Mouse (Mus musculus): ENCODE data around the gene Nid1. TPM values are rescaled to one million over a fixed set of nuclear protein-coding genes. Genes with fewer than 3 reads are reported as not detected.
"Not testable (repeated sequence)": the region's sequence is repeated elsewhere in the genome, so short reads cannot be mapped to it uniquely, and the experiment has no call there.

Nid1 gene
- polyA plus RNA-seq, 1 experiment from 2014 or later = 32.4 TPM

DNA sequence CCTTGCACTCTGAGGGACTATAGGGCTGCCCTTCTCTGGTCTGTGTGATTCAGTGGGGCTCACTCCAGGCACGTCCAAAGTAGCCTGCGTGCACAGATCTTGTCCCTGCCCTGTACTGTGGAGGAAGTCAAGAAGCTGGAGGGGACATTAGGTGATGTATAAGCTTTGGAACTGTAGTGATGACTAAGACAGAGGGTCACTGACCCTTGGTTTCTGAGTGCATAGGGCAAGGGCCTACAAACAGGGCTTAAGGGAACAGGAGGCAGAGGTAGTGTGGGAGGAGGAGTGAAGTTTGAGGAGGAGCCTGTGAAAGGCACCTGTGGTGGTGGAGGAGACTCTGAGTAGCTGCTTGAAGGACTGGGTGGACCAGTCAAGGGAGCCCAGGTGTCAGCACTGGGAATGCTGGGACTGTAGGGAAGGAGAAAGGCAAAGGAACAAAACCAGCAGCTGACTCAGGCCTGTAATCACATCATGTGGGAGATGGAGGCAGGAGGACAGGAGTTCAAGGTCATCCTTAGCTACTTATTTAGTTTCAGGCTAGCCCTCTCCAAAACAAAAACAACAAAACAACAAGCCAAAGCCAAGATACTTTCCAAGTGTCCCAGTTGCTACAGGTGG lies 23.3 kb downstream of the Nid1 start:
- H3K36me3 ChIP-seq (replicated peaks) = no peaks in the 10 kb centered on the region
- no peaks in the 10 kb centered on the region for H3K9me3 ChIP-seq
- no peaks in the 10 kb centered on the region for H3K4me1 ChIP-seq
- H3K27ac ChIP-seq = no peak overlapping the region
- no peaks in the 10 kb centered on the region for H3K27me3 ChIP-seq
- H3K4me2 ChIP-seq = no peak overlapping the region
- no peak overlapping the region for H3K4me3 ChIP-seq (replicated peaks)
- H3K9ac ChIP-seq = no peak overlapping the region
- 93% methylated on average over 2 of the region's 2 CpGs for WGBS
- no peak for ATAC-seq (ENCODE audit: low FRiP score)

DNA sequence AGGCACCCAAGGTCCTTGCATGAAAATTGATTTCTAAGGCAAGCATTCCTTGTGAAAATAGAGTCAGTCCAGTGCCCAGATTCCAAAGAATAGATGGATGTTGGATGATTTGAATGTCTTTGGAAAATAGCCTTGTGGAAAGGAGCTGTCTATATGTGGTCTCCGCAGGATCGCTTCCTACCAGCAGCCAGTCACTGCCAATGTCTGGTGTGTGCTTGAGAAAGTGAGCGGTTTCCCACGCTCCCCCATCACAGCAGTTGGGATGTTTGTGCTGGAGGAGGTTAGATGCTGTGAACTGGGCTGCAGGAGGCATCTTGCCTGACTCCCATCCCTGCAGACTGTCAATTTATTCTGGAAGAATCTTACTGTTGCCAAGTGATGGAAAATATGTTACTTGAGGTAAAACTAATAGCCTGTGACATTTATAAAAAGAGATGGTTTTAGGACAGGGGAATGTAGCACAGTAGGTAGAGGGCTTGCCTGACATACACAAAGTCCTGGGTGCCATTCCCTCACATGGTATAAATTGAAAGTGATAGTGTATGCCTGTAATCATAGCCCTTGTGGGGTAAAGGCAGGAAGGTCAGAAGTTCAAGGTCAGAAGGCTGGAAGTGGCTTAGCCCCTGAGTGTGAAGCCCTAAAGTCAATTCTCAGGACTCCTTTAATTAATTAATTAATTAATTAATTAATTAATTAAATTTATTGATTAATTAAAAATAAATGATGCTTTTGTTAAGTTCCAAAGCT lies 24.3 kb downstream of the Nid1 start:
- no peak overlapping the region for H3K4me3 ChIP-seq (replicated peaks)
- no peak overlapping the region for H3K9ac ChIP-seq
- no peak overlapping the region for H3K4me2 ChIP-seq
- H3K27ac ChIP-seq = no peak overlapping the region
- no peaks in the 10 kb centered on the region for H3K9me3 ChIP-seq
- H3K36me3 ChIP-seq (replicated peaks) = no peaks in the 10 kb centered on the region
- H3K4me1 ChIP-seq = no peaks in the 10 kb centered on the region
- no peaks in the 10 kb centered on the region for H3K27me3 ChIP-seq
- no peak for ATAC-seq (ENCODE audit: low FRiP score)
- WGBS = 81% methylated on average over 4 of the region's 4 CpGs

GRCm38 (mm10) chr13:13463949-13464348 lies 26.6 kb downstream of the Nid1 start:
- 94% methylated on average over 3 of the region's 3 CpGs for WGBS
- Histone ChIP-seq H3K4me3 (replicated peaks) (no peak overlapping the region), H3K4me1 (no peaks in the 10 kb centered on the region), H3K27ac (no peak overlapping the region), H3K9me3 (no peaks in the 10 kb centered on the region), H3K4me2 (no peak overlapping the region), H3K27me3 (no peaks in the 10 kb centered on the region), H3K9ac (no peak overlapping the region), H3K36me3 (replicated peaks) (no peaks in the 10 kb centered on the region)
- no peak for ATAC-seq (ENCODE audit: low FRiP score)

DNA sequence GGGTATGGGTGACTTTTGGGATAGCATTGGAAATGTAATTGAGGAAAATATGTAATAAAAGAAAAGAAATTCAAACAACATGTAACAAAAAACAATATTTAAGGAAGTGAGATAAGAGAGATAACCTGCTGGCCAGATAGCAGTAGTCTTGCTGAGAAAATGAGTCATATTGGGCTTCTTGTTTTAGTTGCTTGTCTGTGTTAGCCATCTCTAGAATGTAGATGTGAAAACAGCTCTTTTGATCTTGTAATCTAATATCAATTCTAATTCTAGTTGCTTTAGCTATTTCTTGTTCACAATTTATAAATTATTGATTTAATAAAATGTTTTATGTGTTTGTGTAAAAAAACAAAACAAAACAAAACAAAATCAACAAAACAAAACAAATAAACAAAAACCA lies 29.9 kb downstream of the Nid1 start:
- H3K36me3 ChIP-seq (replicated peaks); H3K27me3 ChIP-seq; H3K4me2 ChIP-seq; H3K4me3 ChIP-seq (replicated peaks); H3K27ac ChIP-seq; H3K4me1 ChIP-seq; ATAC-seq (ENCODE audit: low FRiP score); H3K9me3 ChIP-seq; H3K9ac ChIP-seq: not testable (repeated sequence)

- no peaks in the 10 kb centered on the region for H3K9me3 ChIP-seq
- no peak overlapping the region for H3K9ac ChIP-seq
- 82% methylated on average over 4 of the region's 4 CpGs for WGBS
- no peak for ATAC-seq (ENCODE audit: low FRiP score)
- no peaks in the 10 kb centered on the region for H3K4me1 ChIP-seq
- no peaks in the 10 kb centered on the region for H3K27me3 ChIP-seq
- no peak overlapping the region for H3K27ac ChIP-seq
- H3K36me3 ChIP-seq (replicated peaks) = no peaks in the 10 kb centered on the region
- H3K4me3 ChIP-seq (replicated peaks) = no peak overlapping the region
- no peak overlapping the region for H3K4me2 ChIP-seq
These were observed 31.2 kb downstream of the Nid1 start for GRCm38 (mm10) chr13:13468513-13468912.

GRCm38 (mm10) chr13:13471334-13471757 lies 34.0 kb downstream of the Nid1 start:
- Histone ChIP-seq H3K4me2 (no peak overlapping the region), H3K4me1 (no peaks in the 10 kb centered on the region), H3K27me3 (no peaks in the 10 kb centered on the region), H3K36me3 (replicated peaks) (no peaks in the 10 kb centered on the region), H3K9me3 (no peaks in the 10 kb centered on the region), H3K27ac (no peak overlapping the region), H3K4me3 (replicated peaks) (no peak overlapping the region), H3K9ac (no peak overlapping the region)
- 86% methylated on average over 3 of the region's 3 CpGs for WGBS
- ATAC-seq (ENCODE audit: low FRiP score) = no peak

- H3K36me3 ChIP-seq (replicated peaks); H3K9ac ChIP-seq; H3K4me1 ChIP-seq; H3K4me3 ChIP-seq (replicated peaks); H3K27ac ChIP-seq; ATAC-seq (ENCODE audit: low FRiP score); H3K4me2 ChIP-seq; H3K9me3 ChIP-seq; H3K27me3 ChIP-seq: not testable (repeated sequence)
- WGBS = 75% methylated on average over 3 of the region's 3 CpGs
These were observed 37.1 kb downstream of the Nid1 start for GRCm38 (mm10) chr13:13474464-13474863.

GRCm38 (mm10) chr13:13474991-13475390 lies 37.6 kb downstream of the Nid1 start:
- 56% methylated on average over 2 of the region's 2 CpGs for WGBS

DNA sequence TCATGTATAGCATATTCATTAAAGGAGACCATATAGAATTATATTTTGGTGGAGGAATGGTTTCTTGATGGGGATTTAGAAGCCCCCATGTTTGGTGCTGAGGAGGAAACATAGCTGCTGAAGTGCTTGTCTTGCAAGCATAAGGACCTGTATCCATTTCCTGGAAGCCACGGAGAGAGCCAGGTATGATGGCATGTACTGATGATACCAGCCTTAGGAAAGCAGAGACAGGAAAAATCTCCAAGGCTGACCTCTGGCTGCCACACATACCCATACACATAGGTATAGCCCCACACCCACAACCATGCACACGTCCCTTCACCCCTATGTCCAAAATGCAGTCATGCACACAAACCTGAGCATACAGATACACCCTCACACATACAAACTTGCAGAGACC lies 39.2 kb downstream of the Nid1 start:
- H3K9me3 ChIP-seq = no peaks in the 10 kb centered on the region
- no peak overlapping the region for H3K9ac ChIP-seq
- no peaks in the 10 kb centered on the region for H3K36me3 ChIP-seq (replicated peaks)
- no peak for ATAC-seq (ENCODE audit: low FRiP score)
- H3K27me3 ChIP-seq = no peaks in the 10 kb centered on the region
- H3K4me1 ChIP-seq = peaks cover 5% of the 10 kb centered on the region
- no peak overlapping the region for H3K4me2 ChIP-seq
- no peak overlapping the region for H3K4me3 ChIP-seq (replicated peaks)
- H3K27ac ChIP-seq = no peak overlapping the region
- WGBS = 82% methylated on average over 2 of the region's 2 CpGs

More at GRCm38 (mm10) chr13:13474991-13475390, 37.6 kb downstream of the Nid1 start:
- no peaks in the 10 kb centered on the region for H3K36me3 ChIP-seq (replicated peaks)
- no peak overlapping the region for H3K9ac ChIP-seq
- no peaks in the 10 kb centered on the region for H3K9me3 ChIP-seq
- ATAC-seq (ENCODE audit: low FRiP score) = no peak
- H3K4me3 ChIP-seq (replicated peaks) = no peak overlapping the region
- H3K27ac ChIP-seq = no peak overlapping the region
- H3K27me3 ChIP-seq = no peaks in the 10 kb centered on the region
- no peak overlapping the region for H3K4me2 ChIP-seq
- H3K4me1 ChIP-seq = no peaks in the 10 kb centered on the region

GRCm38 (mm10) chr13:13477046-13477445 lies 39.7 kb downstream of the Nid1 start:
- no peaks in the 10 kb centered on the region for H3K36me3 ChIP-seq (replicated peaks)

DNA sequence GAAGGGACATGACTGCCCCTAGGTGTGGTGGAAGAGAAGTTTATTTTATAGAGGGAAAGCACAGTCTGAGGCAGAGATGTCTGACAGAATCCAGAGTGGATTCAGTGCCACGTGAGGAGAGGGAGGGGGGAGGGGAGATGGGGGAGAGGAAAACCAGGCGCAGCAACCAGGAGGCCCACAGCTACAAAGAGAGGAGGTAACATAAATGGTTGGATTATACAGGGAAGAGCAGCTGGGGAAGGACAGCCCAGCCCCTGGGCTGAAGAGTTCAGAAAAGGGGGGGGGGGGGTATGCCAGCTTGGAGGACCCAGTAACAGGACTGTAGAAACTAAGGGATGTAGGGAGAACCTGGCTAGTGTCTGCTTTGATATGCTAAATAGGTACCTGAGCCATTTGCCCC lies 42.6 kb downstream of the Nid1 start:
- Histone ChIP-seq H3K27ac (no peak overlapping the region), H3K36me3 (replicated peaks) (no peaks in the 10 kb centered on the region), H3K27me3 (no peaks in the 10 kb centered on the region), H3K4me1 (peaks cover 16% of the 10 kb centered on the region), H3K4me3 (replicated peaks) (no peak overlapping the region), H3K4me2 (no peak overlapping the region), H3K9me3 (no peaks in the 10 kb centered on the region), H3K9ac (no peak overlapping the region)
- 18% methylated on average over 2 of the region's 2 CpGs for WGBS
- 0 out of 2 replicates have a peak, but pooled peaks have one; percentile 5 for ATAC-seq (ENCODE audit: low FRiP score)

More at GRCm38 (mm10) chr13:13477046-13477445, 39.7 kb downstream of the Nid1 start:
- H3K9ac ChIP-seq = no peak overlapping the region
- WGBS = 90% methylated on average over 2 of the region's 2 CpGs
- H3K27ac ChIP-seq = no peak overlapping the region
- no peaks in the 10 kb centered on the region for H3K9me3 ChIP-seq
- H3K4me3 ChIP-seq (replicated peaks) = no peak overlapping the region
- H3K4me1 ChIP-seq = peaks cover 6% of the 10 kb centered on the region
- H3K4me2 ChIP-seq = no peak overlapping the region
- ATAC-seq (ENCODE audit: low FRiP score) = no peak
- H3K27me3 ChIP-seq = no peaks in the 10 kb centered on the region

DNA sequence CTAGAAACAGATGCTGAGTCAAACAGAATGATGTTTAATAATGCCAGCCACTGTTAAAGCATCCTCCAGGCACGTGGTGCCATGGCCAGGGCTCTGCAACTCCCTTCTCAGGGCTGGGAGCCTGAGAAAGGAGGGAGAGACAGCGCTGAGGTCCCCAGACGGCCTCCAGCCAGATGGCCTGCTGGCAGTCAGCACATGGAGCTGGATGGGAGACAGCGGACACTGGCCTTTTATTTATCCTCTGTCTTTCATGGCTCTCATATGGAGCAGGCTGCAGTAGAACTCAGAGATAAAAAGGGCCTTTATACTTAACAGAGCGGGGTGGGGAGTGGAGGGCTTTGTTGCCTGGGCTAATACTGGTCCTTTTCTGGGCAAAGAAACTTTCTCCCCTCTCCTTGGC lies 43.7 kb downstream of the Nid1 start:
- Histone ChIP-seq H3K9me3 (no peaks in the 10 kb centered on the region), H3K4me2 (no peak overlapping the region), H3K9ac (no peak overlapping the region), H3K4me1 (peaks cover 20% of the 10 kb centered on the region), H3K27ac (no peak overlapping the region), H3K4me3 (replicated peaks) (no peak overlapping the region), H3K36me3 (replicated peaks) (no peaks in the 10 kb centered on the region), H3K27me3 (no peaks in the 10 kb centered on the region)
- peak; percentile 55 for ATAC-seq (ENCODE audit: low FRiP score)
- 38% methylated on average over 5 of the region's 5 CpGs for WGBS

Data from forebrain, embryonic 12.5 days (tissue).